Mouse (Mus musculus) heart, postnatal 0 days (tissue): Measurements from ENCODE around the gene Emd. TPM values are rescaled to one million over a fixed set of nuclear protein-coding genes. Genes with fewer than 3 reads are reported as not detected.
A peak's percentile ranks its signal among the peaks of the same experiment; 100 is the strongest.
"Not testable (repeated sequence)": the region's sequence is repeated elsewhere in the genome, so short reads cannot be mapped to it uniquely, and the experiment has no call there.

ENCODE experiments used
- ATAC-seq: fragments of 200-750 bp; cut with Nextera tagmentation; 2 replicates; pipeline ENCODE4 v1.8.0; 2017; ENCODE audit warnings: low read depth, moderate number of reproducible peaks, moderate library complexity; ENCODE audit not compliant: insufficient read depth
- DNase-seq: peaks from one replicate; pipeline ENCODE4 v3.0.0-alpha.2; 2016; ENCODE audit warnings: low spot score
- H3K27ac ChIP-seq: fragments of 300-500 bp; sonication (generic); 2 replicates; pipeline ENCODE4 v1.5.1; 2014; ENCODE audit warnings: low read depth, mild to moderate bottlenecking
- H3K27me3 ChIP-seq: fragments of 300-500 bp; sonication (generic); 2 replicates; pipeline ENCODE4 v1.6.1; 2014; ENCODE audit warnings: low read length, mixed read lengths; ENCODE audit not compliant: control insufficient read depth, insufficient read depth
- H3K36me3 ChIP-seq: fragments of 300-500 bp; sonication (generic); replicated peaks from 2 replicates; pipeline ENCODE4 v1.6.1; 2014; ENCODE audit warnings: low read length, mixed read lengths; ENCODE audit not compliant: control insufficient read depth, insufficient read depth
- H3K4me1 ChIP-seq: fragments of 300-500 bp; sonication (generic); 2 replicates; pipeline ENCODE4 v1.6.1; 2014; ENCODE audit warnings: antibody characterized with exemption; ENCODE audit not compliant: control insufficient read depth, insufficient read depth
- H3K4me2 ChIP-seq: fragments of 300-500 bp; sonication (generic); 2 replicates; pipeline ENCODE4 v1.6.1; 2014; ENCODE audit warnings: low read depth, mild to moderate bottlenecking, low read length, moderate library complexity
- H3K4me3 ChIP-seq: fragments of 300-500 bp; sonication (generic); 2 replicates; pipeline ENCODE4 v1.5.1; 2014; ENCODE audit warnings: low read depth, low read length
- H3K9ac ChIP-seq: fragments of 300-500 bp; sonication (generic); replicated peaks from 2 replicates; pipeline ENCODE4 v1.6.1; 2014; ENCODE audit warnings: low read depth, low read length, mixed read lengths
- H3K9me3 ChIP-seq: fragments of 300-500 bp; sonication (generic); replicated peaks from 2 replicates; pipeline ENCODE4 v1.6.1; 2016; ENCODE audit warnings: low read length; ENCODE audit not compliant: control insufficient read depth
- CTCF ChIP-seq: IDR thresholded peaks from 2 replicates; pipeline ENCODE4 v1.5.1; 2016; ENCODE audit warnings: antibody characterized with exemption, control low read depth, low read depth
- EP300 ChIP-seq: IDR thresholded peaks from 2 replicates; pipeline ENCODE4 v1.6.1; 2016; ENCODE audit warnings: antibody characterized with exemption, low read depth
- WGBS: fragments of 180-500 bp; shearing (Covaris S2); extraction: QIAGEN DNeasy Blood & Tissue Kit; methylation state at CpG from one replicate; pipeline ENCODE4 v1.1.7; 2014; 5-methylcytosine and 5-hydroxymethylcytosine counted together
- polyA plus RNA-seq: library from polyadenylated mRNA; unstranded; fragments of >200 nt; fragmentation: Nextera tagmentation; extraction: Ambion mirVana; gene quantifications from 2 replicates; pipeline ENCODE4 v1.2.1, GENCODE M21; 2015
- total RNA-seq: library from RNA; depleted of rRNA; stranded (reverse); fragments of >200 nt; gene quantifications from 2 replicates; pipeline ENCODE4 v1.2.3, GENCODE M21; 2014; ENCODE audit warnings: low replicate concordance; rRNA removed

Gene Emd
- total RNA-seq (34.4 and 73.4 TPM in 2 replicates), polyA plus RNA-seq (13.1 and 13.2 TPM in 2 replicates)

DNA sequence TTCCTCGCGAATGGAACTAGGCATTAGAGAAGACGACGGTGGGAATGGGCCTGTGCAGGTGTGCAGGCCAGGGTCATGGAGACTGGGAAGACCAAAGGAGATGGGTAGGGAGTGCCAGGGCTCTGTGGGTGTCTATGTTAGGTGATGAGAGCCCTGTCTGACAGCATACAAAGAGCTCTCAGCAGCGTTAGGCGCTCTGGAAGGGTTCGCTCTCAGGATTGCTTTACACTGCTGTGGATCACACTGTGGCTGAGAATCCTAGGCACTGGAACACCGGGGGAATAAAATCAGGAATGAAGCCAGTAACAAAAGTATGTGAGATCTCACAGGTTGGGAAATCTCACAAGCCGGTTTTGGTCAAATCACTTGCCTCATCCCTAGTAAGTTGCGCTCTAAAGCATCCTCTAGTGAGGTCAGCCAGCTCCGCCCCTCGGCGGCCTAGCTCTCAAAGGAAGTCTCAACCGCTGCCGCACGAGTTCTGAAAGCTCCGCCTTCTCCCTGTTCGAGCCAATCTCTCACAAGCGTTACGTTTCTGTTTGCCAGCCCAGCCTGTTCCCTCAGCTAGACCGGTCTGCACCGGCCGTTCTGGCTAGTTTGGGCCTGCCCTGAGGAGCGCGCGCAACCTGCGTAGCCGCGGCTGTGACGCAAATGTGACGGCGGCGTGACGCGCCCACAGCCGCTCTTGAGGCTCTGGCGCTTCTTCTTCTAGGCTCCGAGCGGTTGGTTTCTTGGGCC is at the start of gene Emd:
Gene Emd, plus strand, starts transcription at position 535 of the 735 bp plus-strand sequence.
- Histone ChIP-seq H3K9me3 (no peaks in the 10 kb centered on the region), H3K9ac (peak within 1 kb of the TSS; percentile 78), H3K36me3 (peaks cover 5% of the 10 kb centered on the region; the same call in 1 of the 2 replicates), H3K4me1 (0 out of 2 replicates have a peak, but pooled peaks cover 4% of the 10 kb centered on the region), H3K4me3 (peak within 1 kb of the TSS; percentile 63), H3K4me2 (peak within 1 kb of the TSS; percentile 80), H3K27ac (peak within 1 kb of the TSS; percentile 86), H3K27me3 (no peaks in the 10 kb centered on the region)
- TF ChIP-seq EP300 (no peak), CTCF (no peak)
- ATAC-seq (peak; percentile 97), DNase-seq (peak; percentile 93)
- 20% methylated on average over 38 of the region's 39 CpGs for WGBS

DNA sequence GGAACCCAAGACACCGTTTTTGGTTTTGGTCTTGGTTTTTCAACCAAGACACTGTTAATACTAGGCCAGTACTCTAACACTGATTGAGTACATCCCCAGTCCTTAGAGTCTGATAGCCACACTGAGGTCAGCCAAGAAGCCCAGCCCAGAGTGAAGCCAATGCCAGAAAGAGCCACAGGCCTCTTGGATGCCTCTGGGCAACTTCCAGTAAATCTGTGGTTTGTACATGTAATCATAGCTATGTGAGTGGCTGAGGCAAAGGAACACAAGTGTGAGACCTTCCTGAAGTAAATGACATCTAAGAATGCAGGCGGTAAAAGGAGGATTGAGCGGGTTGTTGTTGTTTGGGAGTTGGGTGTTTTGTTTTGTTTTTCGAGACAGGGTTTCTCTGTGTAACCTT is 36.0 kb upstream of the Emd start:
- H3K36me3 ChIP-seq: peaks cover 11% of the 10 kb centered on the region; the same call in 1 of the 2 replicates
- no peaks in the 10 kb centered on the region for H3K27me3 ChIP-seq
- H3K4me3 ChIP-seq: no peak overlapping the region
- no peaks in the 10 kb centered on the region for H3K4me1 ChIP-seq
- TF ChIP-seq EP300 (no peak), CTCF (no peak)
- 85% methylated on average over 4 of the region's 4 CpGs for WGBS
- DNase-seq (no peak), ATAC-seq (no peak)
- no peak overlapping the region for H3K4me2 ChIP-seq
- H3K9ac ChIP-seq: no peak overlapping the region
- H3K27ac ChIP-seq: no peak overlapping the region
- H3K9me3 ChIP-seq: no peaks in the 10 kb centered on the region

DNA sequence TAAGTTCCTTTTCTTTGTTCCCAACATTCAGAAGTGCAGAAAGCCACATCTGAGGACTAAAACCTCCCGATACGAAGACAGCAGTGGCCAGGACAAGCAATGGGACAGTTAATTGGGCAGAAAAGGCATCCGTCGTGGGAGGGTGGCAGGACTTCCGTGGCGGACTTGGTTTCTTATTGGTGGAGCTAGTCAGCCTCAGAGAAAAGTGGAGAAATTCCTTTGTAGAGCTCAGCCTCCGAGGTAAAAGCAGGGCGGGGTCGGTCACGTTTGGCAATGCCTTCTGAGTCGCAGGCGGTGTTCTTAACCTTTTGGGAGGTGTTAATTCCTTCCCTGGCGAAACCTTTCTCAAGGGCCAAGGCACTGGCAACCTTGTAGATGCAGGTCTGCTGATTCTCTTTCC is 35.0 kb upstream of the Emd start:
- ATAC-seq (no peak), DNase-seq (no peak)
- no peaks in the 10 kb centered on the region for H3K27me3 ChIP-seq
- no peak overlapping the region for H3K27ac ChIP-seq
- no peaks in the 10 kb centered on the region for H3K9me3 ChIP-seq
- peaks cover 18% of the 10 kb centered on the region for H3K36me3 ChIP-seq
- H3K4me2 ChIP-seq: no peak overlapping the region
- no peaks in the 10 kb centered on the region for H3K4me1 ChIP-seq
- no peak overlapping the region for H3K9ac ChIP-seq
- TF ChIP-seq CTCF: no peak
- no peak overlapping the region for H3K4me3 ChIP-seq
- 43% methylated on average over 13 of the region's 13 CpGs for WGBS

DNA sequence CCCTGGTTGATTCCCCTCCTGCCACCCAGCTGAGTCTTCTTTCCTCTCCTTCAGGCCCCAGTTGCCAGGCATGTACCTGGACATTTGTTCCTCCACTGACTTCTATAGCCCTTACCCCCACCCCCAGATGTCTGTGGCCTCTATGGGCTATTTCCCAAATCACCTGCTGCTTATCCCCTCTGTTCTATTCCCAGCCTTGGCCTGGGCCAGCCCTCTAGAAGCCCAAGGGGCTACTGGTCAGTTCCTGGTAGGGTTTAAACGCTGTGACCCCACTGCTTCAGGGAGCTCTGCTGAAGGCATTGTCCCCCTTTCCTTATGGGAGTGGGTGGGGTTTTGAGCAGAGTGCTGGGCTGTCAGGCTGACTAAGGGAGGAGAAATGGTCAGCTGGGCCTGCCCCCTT is 34.4 kb upstream of the Emd start:
- 42% methylated on average over 1 of the region's 1 CpGs for WGBS
- not testable (repeated sequence) for H3K27ac ChIP-seq, H3K4me1 ChIP-seq, ATAC-seq, H3K27me3 ChIP-seq, H3K9me3 ChIP-seq, H3K4me3 ChIP-seq, DNase-seq, H3K9ac ChIP-seq, H3K4me2 ChIP-seq
- peaks cover 25% of the 10 kb centered on the region for H3K36me3 ChIP-seq

DNA sequence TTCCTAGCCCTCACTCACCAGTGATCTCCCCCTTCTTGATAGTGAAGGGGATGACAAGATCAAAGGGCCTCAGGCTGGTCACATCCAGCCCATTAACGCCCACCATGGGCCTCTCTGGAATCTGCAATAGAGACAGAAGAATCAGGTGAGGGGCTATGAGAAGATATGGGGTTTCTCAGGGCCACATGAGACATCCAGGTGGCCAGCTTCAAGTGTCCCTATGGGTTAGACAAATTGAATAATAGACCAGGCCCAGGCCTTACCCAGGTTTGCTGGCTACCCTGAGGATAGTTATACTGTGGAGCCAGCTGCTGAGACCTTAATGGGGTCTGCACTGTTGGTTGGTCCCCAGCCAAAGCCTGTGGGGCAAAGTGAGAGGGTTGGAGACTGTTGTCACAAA is 24.4 kb upstream of the Emd start:
- no peak for DNase-seq
- no peak overlapping the region for H3K4me2 ChIP-seq
- H3K4me3 ChIP-seq: no peak overlapping the region
- no peak for ATAC-seq
- TF ChIP-seq EP300 (no peak), CTCF (no peak)
- no peaks in the 10 kb centered on the region for H3K27me3 ChIP-seq
- H3K9ac ChIP-seq: no peak overlapping the region
- no peaks in the 10 kb centered on the region for H3K9me3 ChIP-seq
- peaks cover 99% of the 10 kb centered on the region for H3K36me3 ChIP-seq
- WGBS: 50% methylated on average over 1 of the region's 1 CpGs
- no peak overlapping the region for H3K27ac ChIP-seq
- H3K4me1 ChIP-seq: no peaks in the 10 kb centered on the region

- TF ChIP-seq EP300 (no peak), CTCF (no peak)
- Histone ChIP-seq H3K9ac (no peak overlapping the region), H3K4me3 (no peak overlapping the region), H3K4me1 (no peaks in the 10 kb centered on the region), H3K36me3 (peaks cover 94% of the 10 kb centered on the region), H3K27ac (no peak overlapping the region), H3K4me2 (no peak overlapping the region), H3K27me3 (no peaks in the 10 kb centered on the region), H3K9me3 (no peaks in the 10 kb centered on the region)
- DNase-seq (no peak), ATAC-seq (no peak)
- WGBS: 83% methylated on average over 5 of the region's 5 CpGs
Observed at GRCm38 (mm10) chrX:74233196-74233595, 21.3 kb upstream of the Emd start.
